Mouse (Mus musculus) spleen, adult 10 weeks (tissue): ENCODE data around the gene Lrrc27. TPM values are rescaled to one million over a fixed set of nuclear protein-coding genes. Genes with fewer than 3 reads are reported as not detected.

Experiments
- polyA plus RNA-seq: library from polyadenylated mRNA; stranded (reverse); fragments of 350-450 nt; fragmentation: Illumina TruSeq; extraction: RNeasy Lipid Tissue Mini Kit (QIAGEN cat#74804); gene quantifications from one replicate; pipeline ENCODE4 v1.2.3, GENCODE M21; 2015; ENCODE audit warnings: low replicate concordance; ENCODE audit not compliant: insufficient read depth

Lrrc27 gene
- polyA plus RNA-seq, result 3.1 TPM

GRCm38 (mm10) chr7:139212754-139213745 lies at the start of gene Lrrc27, which contains the start of gene Stk32c:
Gene Lrrc27, plus strand, starts transcription at chr7:139212988.
Gene Stk32c, minus strand, starts transcription at chr7:139213307.

GRCm38 (mm10) chr7:139247881-139248614 lies 35.3 kb downstream of the Lrrc27 start, which contains the start of gene Pwwp2b:
Gene Pwwp2b, plus strand, starts transcription at chr7:139248482.

Other genes starting within 250 kb of the Lrrc27 start
- gene Dpysl4, start 127.0 kb upstream of the Lrrc27 start, polyA plus RNA-seq, result 0.19 TPM
- 3.7 TPM for gene Stk32c, start 319 bp downstream of the Lrrc27 start, polyA plus RNA-seq
- gene Pwwp2b, start 35.5 kb downstream of the Lrrc27 start, polyA plus RNA-seq, result 2.2 TPM
- 17.8 TPM for gene Inpp5a, start 176.1 kb downstream of the Lrrc27 start, polyA plus RNA-seq